Mouse (Mus musculus): ENCODE data around the gene Lrrc23. TPM values are rescaled to one million over a fixed set of nuclear protein-coding genes. Genes with fewer than 3 reads are reported as not detected.
"Not testable (repeated sequence)": the region's sequence is repeated elsewhere in the genome, so short reads cannot be mapped to it uniquely, and the experiment has no call there.

Gene Lrrc23
- polyA plus RNA-seq, 1 experiment from 2014 or later, result 6.4 TPM

- H3K4me1 ChIP-seq (replicated peaks; ENCODE audit: control insufficient read depth, insufficient read depth, low read length), result peaks cover 12% of the 10 kb centered on the region
- H3K9me3 ChIP-seq (ENCODE audit: control insufficient read depth, low read length), result no peaks in the 10 kb centered on the region
- H3K9ac ChIP-seq, result no peak overlapping the region
- H3K36me3 ChIP-seq (replicated peaks; ENCODE audit: control insufficient read depth, insufficient read depth), result no peaks in the 10 kb centered on the region
- H3K4me3 ChIP-seq (replicated peaks; ENCODE audit: low read length), result no peak overlapping the region
- H3K27ac ChIP-seq, result no peak overlapping the region
- ATAC-seq (ENCODE audit: low FRiP score) (no peak), DNase-seq (ENCODE audit: low spot score) (no peak)
- no peaks in the 10 kb centered on the region for H3K27me3 ChIP-seq (ENCODE audit: control insufficient read depth, insufficient read depth, low read length)
- WGBS, result 78% methylated on average over 3 of the region's 3 CpGs
- no peak overlapping the region for H3K4me2 ChIP-seq (replicated peaks)
Measured at GRCm38 (mm10) chr6:124803061-124803460, 23.5 kb upstream of the Lrrc23 start.

DNA sequence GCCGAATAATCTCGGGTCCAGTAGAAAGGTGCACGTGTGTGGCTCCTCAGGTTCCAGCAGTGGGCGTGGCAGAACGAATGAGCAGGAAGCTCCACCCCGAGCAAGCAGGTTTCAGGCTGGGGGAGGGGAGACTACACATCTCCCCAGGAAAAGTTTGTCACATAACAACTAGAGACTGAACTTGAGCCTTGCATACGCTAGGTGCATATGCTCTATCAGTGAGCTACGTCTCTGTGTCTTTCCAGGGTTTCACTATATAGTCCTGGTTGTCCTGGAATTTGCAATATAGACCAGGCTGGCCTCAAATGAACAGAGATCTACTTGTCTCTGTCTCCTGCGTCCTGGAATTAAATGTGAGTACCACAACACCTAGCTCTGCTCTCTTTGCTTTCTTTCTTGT is 22.9 kb upstream of the Lrrc23 start:
- not testable (repeated sequence) for H3K4me2 ChIP-seq (replicated peaks); H3K9me3 ChIP-seq (ENCODE audit: control insufficient read depth, low read length); H3K9ac ChIP-seq; DNase-seq (ENCODE audit: low spot score); H3K4me3 ChIP-seq (replicated peaks; ENCODE audit: low read length); H3K36me3 ChIP-seq (replicated peaks; ENCODE audit: control insufficient read depth, insufficient read depth); H3K27ac ChIP-seq; ATAC-seq (ENCODE audit: low FRiP score); H3K27me3 ChIP-seq (ENCODE audit: control insufficient read depth, insufficient read depth, low read length)
- WGBS, result 24% methylated on average over 4 of the region's 9 CpGs
- H3K4me1 ChIP-seq (replicated peaks; ENCODE audit: control insufficient read depth, insufficient read depth, low read length), result peaks cover 11% of the 10 kb centered on the region

GRCm38 (mm10) chr6:124796200-124796599 is 16.7 kb upstream of the Lrrc23 start:
- no peaks in the 10 kb centered on the region for H3K27me3 ChIP-seq (ENCODE audit: control insufficient read depth, insufficient read depth, low read length)
- H3K27ac ChIP-seq, result no peak overlapping the region
- no peaks in the 10 kb centered on the region for H3K4me1 ChIP-seq (replicated peaks; ENCODE audit: control insufficient read depth, insufficient read depth, low read length)
- H3K36me3 ChIP-seq (replicated peaks; ENCODE audit: control insufficient read depth, insufficient read depth), result no peaks in the 10 kb centered on the region
- ATAC-seq (ENCODE audit: low FRiP score) (no peak), DNase-seq (ENCODE audit: low spot score) (no peak)
- no peak overlapping the region for H3K9ac ChIP-seq
- H3K4me3 ChIP-seq (replicated peaks; ENCODE audit: low read length), result no peak overlapping the region
- no peak overlapping the region for H3K4me2 ChIP-seq (replicated peaks)
- WGBS, result 86% methylated on average over 2 of the region's 2 CpGs
- no peaks in the 10 kb centered on the region for H3K9me3 ChIP-seq (ENCODE audit: control insufficient read depth, low read length)

DNA sequence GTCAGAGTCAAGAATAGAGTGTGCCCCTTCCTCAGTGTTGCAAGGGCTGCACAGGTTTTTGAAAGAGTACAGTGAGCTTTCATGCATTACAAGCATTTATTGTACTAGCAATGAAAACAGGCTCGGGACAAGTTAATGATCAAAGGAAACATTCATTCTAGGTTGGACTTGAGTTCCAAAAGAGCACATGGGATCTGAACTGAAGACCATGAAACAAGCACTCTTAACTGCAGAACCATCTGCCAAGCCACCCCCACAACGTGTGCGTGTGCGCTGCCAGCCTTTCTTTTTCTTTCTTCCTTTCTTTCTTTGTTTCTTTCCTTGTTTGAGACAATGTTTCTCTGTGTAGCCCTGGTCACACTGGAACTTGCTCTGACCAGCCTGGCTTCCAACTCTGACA is 16.3 kb upstream of the Lrrc23 start:
- no peak overlapping the region for H3K9ac ChIP-seq
- no peaks in the 10 kb centered on the region for H3K27me3 ChIP-seq (ENCODE audit: control insufficient read depth, insufficient read depth, low read length)
- H3K4me3 ChIP-seq (replicated peaks; ENCODE audit: low read length), result no peak overlapping the region
- no peaks in the 10 kb centered on the region for H3K4me1 ChIP-seq (replicated peaks; ENCODE audit: control insufficient read depth, insufficient read depth, low read length)
- no peak overlapping the region for H3K4me2 ChIP-seq (replicated peaks)
- no peaks in the 10 kb centered on the region for H3K9me3 ChIP-seq (ENCODE audit: control insufficient read depth, low read length)
- H3K27ac ChIP-seq, result no peak overlapping the region
- DNase-seq (ENCODE audit: low spot score) (no peak), ATAC-seq (ENCODE audit: low FRiP score) (no peak)
- no peaks in the 10 kb centered on the region for H3K36me3 ChIP-seq (replicated peaks; ENCODE audit: control insufficient read depth, insufficient read depth)
- 73% methylated on average over 4 of the region's 4 CpGs for WGBS

GRCm38 (mm10) chr6:124791911-124792310 is 12.4 kb upstream of the Lrrc23 start:
- DNase-seq (ENCODE audit: low spot score), result no peak
- Histone ChIP-seq H3K4me1 (replicated peaks; ENCODE audit: control insufficient read depth, insufficient read depth, low read length) (0 out of 2 replicates have a peak, but pooled peaks cover 3% of the 10 kb centered on the region), H3K4me2 (replicated peaks) (no peak overlapping the region), H3K27me3 (ENCODE audit: control insufficient read depth, insufficient read depth, low read length) (no peaks in the 10 kb centered on the region), H3K9me3 (ENCODE audit: control insufficient read depth, low read length) (no peaks in the 10 kb centered on the region), H3K4me3 (replicated peaks; ENCODE audit: low read length) (no peak overlapping the region), H3K9ac (no peak overlapping the region), H3K36me3 (replicated peaks; ENCODE audit: control insufficient read depth, insufficient read depth) (no peaks in the 10 kb centered on the region), H3K27ac (no peak overlapping the region)
- ATAC-seq (ENCODE audit: low FRiP score), result no peak
- 89% methylated on average over 3 of the region's 3 CpGs for WGBS

DNA sequence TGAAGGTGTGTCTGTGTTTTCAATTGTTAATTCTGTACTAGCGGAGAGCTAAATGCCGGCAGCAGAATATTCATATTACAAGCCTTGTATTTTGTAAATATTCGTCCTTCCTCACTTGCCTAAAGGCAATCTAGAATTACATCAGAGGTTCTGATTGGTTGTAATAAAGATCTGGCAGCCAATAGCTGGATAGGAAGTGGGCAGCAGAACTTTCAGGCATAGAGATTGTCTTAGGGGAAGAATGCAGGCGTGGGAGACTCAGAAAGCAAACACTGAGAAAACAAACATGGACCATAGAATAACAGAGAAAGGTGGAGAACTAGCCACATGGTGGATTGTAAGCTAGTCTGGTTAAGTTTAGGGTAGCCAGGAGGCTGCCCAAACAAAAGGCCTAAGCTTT is 10.6 kb upstream of the Lrrc23 start:
- H3K9me3 ChIP-seq (ENCODE audit: control insufficient read depth, low read length), result no peaks in the 10 kb centered on the region
- H3K4me1 ChIP-seq (replicated peaks; ENCODE audit: control insufficient read depth, insufficient read depth, low read length), result 0 out of 2 replicates have a peak, but pooled peaks cover 3% of the 10 kb centered on the region
- H3K27ac ChIP-seq, result no peak overlapping the region
- H3K4me3 ChIP-seq (replicated peaks; ENCODE audit: low read length), result no peak overlapping the region
- no peaks in the 10 kb centered on the region for H3K27me3 ChIP-seq (ENCODE audit: control insufficient read depth, insufficient read depth, low read length)
- no peak overlapping the region for H3K4me2 ChIP-seq (replicated peaks)
- WGBS, result 79% methylated on average over 4 of the region's 4 CpGs
- no peak overlapping the region for H3K9ac ChIP-seq
- no peaks in the 10 kb centered on the region for H3K36me3 ChIP-seq (replicated peaks; ENCODE audit: control insufficient read depth, insufficient read depth)
- DNase-seq (ENCODE audit: low spot score) (no peak), ATAC-seq (ENCODE audit: low FRiP score) (no peak)

DNA sequence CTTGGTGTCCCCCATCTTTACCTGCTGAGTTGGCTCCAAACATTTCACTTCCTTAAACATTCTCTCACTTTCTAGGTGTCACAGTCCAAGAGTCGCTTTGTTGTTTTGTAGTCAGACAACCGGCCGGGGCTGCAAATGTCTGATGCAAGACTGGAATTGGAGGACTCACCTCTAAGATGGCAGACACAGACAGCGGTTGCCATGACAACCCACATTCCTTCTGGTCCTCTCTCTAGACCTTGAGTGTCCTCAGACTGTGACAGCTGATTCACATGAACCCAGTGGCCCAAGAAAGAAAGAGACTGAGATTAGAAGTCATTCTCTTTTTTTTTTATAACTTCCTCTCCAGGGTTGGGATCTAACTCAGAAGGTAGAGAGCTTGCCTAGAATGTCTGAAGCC is 10.0 kb upstream of the Lrrc23 start:
- no peak overlapping the region for H3K4me2 ChIP-seq (replicated peaks)
- no peak for ATAC-seq (ENCODE audit: low FRiP score)
- no peaks in the 10 kb centered on the region for H3K36me3 ChIP-seq (replicated peaks; ENCODE audit: control insufficient read depth, insufficient read depth)
- H3K4me3 ChIP-seq (replicated peaks; ENCODE audit: low read length), result no peak overlapping the region
- no peak for DNase-seq (ENCODE audit: low spot score)
- no peaks in the 10 kb centered on the region for H3K27me3 ChIP-seq (ENCODE audit: control insufficient read depth, insufficient read depth, low read length)
- 78% methylated on average over 4 of the region's 4 CpGs for WGBS
- no peak overlapping the region for H3K27ac ChIP-seq
- H3K9ac ChIP-seq, result no peak overlapping the region
- H3K9me3 ChIP-seq (ENCODE audit: control insufficient read depth, low read length), result no peaks in the 10 kb centered on the region
- H3K4me1 ChIP-seq (replicated peaks; ENCODE audit: control insufficient read depth, insufficient read depth, low read length), result 0 out of 2 replicates have a peak, but pooled peaks cover 3% of the 10 kb centered on the region

DNA sequence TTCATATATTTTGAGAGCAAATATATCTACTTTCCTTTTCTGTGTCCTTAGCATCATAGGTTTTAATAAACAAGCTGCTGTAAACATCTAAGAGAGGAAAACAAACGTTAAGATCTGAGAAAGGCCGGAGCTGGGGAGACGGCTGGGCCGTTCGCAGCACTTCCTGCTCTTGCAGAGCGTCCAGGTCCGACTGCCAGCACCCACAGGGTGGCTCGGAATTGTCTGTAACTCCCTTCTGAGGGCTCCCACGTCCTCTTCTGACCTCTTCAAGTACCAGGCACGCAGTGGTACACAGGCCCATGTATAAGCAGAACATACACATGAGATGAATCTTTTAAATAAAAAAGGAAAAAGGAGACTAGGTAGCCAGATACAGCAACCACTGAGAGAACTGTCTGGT is 8.2 kb upstream of the Lrrc23 start:
- H3K27ac ChIP-seq, result no peak overlapping the region
- H3K9me3 ChIP-seq (ENCODE audit: control insufficient read depth, low read length), result no peaks in the 10 kb centered on the region
- 0 out of 2 replicates have a peak, but pooled peaks cover 3% of the 10 kb centered on the region for H3K4me1 ChIP-seq (replicated peaks; ENCODE audit: control insufficient read depth, insufficient read depth, low read length)
- DNase-seq (ENCODE audit: low spot score), result no peak
- no peak for ATAC-seq (ENCODE audit: low FRiP score)
- no peaks in the 10 kb centered on the region for H3K27me3 ChIP-seq (ENCODE audit: control insufficient read depth, insufficient read depth, low read length)
- H3K9ac ChIP-seq, result no peak overlapping the region
- H3K36me3 ChIP-seq (replicated peaks; ENCODE audit: control insufficient read depth, insufficient read depth), result no peaks in the 10 kb centered on the region
- H3K4me2 ChIP-seq (replicated peaks), result no peak overlapping the region
- H3K4me3 ChIP-seq (replicated peaks; ENCODE audit: low read length), result no peak overlapping the region
- 74% methylated on average over 10 of the region's 10 CpGs for WGBS

DNA sequence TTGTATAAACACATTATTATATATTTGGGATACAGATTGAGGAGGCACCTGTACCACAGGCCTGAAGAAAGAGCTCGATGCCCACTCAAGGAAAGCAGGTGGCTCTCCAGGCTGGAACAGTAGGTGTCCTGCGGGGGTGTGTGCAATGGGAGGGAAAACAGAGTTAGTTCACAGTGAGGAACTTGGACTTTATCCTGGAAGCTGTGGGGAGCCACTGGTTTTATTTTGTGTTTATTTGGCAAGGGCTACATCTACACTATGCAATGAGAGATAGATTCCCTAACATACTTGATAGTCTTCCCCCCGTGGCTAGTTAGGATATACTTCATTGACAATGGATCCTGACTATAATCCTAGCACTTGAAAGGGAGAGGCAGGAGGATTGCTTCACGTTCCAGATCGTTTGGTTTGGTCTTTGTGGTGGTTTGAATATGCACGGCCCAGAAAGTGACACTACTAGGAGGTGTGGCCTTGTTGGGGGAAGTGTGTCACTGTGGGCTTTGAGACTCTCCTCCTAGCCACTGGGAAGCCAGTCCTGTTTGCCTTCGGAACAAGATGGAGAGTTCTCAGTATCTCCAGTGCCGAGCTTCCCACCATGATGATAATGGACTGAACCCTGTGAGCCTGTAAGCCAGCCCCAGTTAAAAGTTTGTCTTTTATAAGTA is 7.4 kb upstream of the Lrrc23 start:
- no peak for ATAC-seq (ENCODE audit: low FRiP score)
- no peaks in the 10 kb centered on the region for H3K36me3 ChIP-seq (replicated peaks; ENCODE audit: control insufficient read depth, insufficient read depth)
- DNase-seq (ENCODE audit: low spot score), result no peak
- H3K9ac ChIP-seq, result no peak overlapping the region
- H3K27ac ChIP-seq, result no peak overlapping the region
- 0 out of 2 replicates have a peak, but pooled peaks cover 3% of the 10 kb centered on the region for H3K4me1 ChIP-seq (replicated peaks; ENCODE audit: control insufficient read depth, insufficient read depth, low read length)
- no peak overlapping the region for H3K4me2 ChIP-seq (replicated peaks)
- no peaks in the 10 kb centered on the region for H3K27me3 ChIP-seq (ENCODE audit: control insufficient read depth, insufficient read depth, low read length)
- no peak overlapping the region for H3K4me3 ChIP-seq (replicated peaks; ENCODE audit: low read length)
- WGBS, result 60% methylated on average over 8 of the region's 8 CpGs
- H3K9me3 ChIP-seq (ENCODE audit: control insufficient read depth, low read length), result no peaks in the 10 kb centered on the region

DNA sequence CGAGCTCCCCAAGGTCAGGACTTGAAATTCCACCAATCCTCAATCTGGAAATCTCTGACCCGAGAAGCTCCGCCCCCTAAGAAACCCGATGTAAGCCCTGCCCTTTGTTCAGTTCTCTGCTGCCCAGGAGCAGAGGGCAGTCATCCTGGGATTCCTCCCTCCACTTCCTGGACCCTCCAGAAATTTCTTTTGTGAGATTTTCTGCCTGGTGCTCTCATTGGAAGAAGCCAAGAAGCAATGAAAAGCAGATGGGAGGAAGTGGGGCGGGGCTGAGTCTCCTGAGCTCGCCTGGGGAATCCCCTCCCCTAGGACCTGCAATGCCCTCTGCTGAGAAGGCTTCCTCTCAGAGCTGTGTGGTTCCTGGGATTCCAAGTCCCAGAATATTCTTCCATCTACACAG is 2.9 kb upstream of the Lrrc23 start:
- 0 out of 2 replicates have a peak, but pooled peaks cover 4% of the 10 kb centered on the region for H3K27me3 ChIP-seq (ENCODE audit: control insufficient read depth, insufficient read depth, low read length)
- H3K4me3 ChIP-seq (replicated peaks; ENCODE audit: low read length), result no peak overlapping the region
- no peak overlapping the region for H3K4me2 ChIP-seq (replicated peaks)
- 31% methylated on average over 6 of the region's 6 CpGs for WGBS
- H3K9ac ChIP-seq, result no peak overlapping the region
- H3K4me1 ChIP-seq (replicated peaks; ENCODE audit: control insufficient read depth, insufficient read depth, low read length), result peaks cover 13% of the 10 kb centered on the region; the same call in 1 of the 2 replicates
- no peak for ATAC-seq (ENCODE audit: low FRiP score)
- no peak for DNase-seq (ENCODE audit: low spot score)
- no peaks in the 10 kb centered on the region for H3K36me3 ChIP-seq (replicated peaks; ENCODE audit: control insufficient read depth, insufficient read depth)
- H3K27ac ChIP-seq, result no peak overlapping the region
- no peaks in the 10 kb centered on the region for H3K9me3 ChIP-seq (ENCODE audit: control insufficient read depth, low read length)

All from hindbrain, embryonic 14.5 days (tissue).